Mouse (Mus musculus) adrenal gland, postnatal 25 days (tissue): Measurements from ENCODE around the gene Clec2l. TPM values are rescaled to one million over a fixed set of nuclear protein-coding genes. Genes with fewer than 3 reads are reported as not detected.

Experiments used
- DNase-seq: peaks from one replicate; pipeline ENCODE4 v3.0.0; 2021; ENCODE audit warnings: mixed read lengths
- total RNA-seq: library from RNA; stranded (reverse); gene quantifications from 2 replicates; pipeline ENCODE4 v1.2.3, GENCODE M21; 2021

Clec2l gene
- total RNA-seq, 1 experiment from 2014 or later = 4.9 TPM

- DNase-seq = no peak
Observed at GRCm38 (mm10) chr6:38719229-38719628, 56.4 kb downstream of the Clec2l start.

DNA sequence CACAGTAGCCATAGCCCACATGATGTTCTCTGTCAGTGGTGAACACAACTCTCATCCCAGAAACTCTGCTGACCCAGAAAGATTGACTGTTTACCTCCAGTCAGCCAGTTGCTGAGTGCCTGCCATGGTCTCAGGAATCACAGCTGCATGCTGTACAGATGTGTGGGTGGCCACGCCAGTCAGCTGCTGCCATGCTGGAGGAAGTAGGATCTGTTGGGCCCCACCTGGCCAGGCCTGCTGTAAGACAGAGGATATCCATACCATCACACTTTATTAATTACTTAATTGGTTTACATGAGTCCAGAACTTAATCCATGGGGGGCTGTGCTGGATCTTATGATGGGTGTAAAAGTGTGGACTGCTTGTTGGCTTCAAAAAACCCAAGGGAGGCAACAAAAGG lies 58.5 kb downstream of the Clec2l start:
- no peak for DNase-seq

GRCm38 (mm10) chr6:38725515-38725914 lies 62.6 kb downstream of the Clec2l start:
- no peak for DNase-seq

Other genes with a start within 250 kb of the Clec2l start
- 34.2 and 39.3 TPM in 2 replicates for gene Ubn2, start 229.1 kb upstream of the Clec2l start, total RNA-seq
- gene Fmc1, start 129.6 kb upstream of the Clec2l start, total RNA-seq = 102 and 114 TPM in 2 replicates
- gene Luc7l2, start 111.7 kb upstream of the Clec2l start, total RNA-seq = 213 and 228 TPM in 2 replicates
- 2.8 and 3.8 TPM in 2 replicates for gene Klrg2, start 25.8 kb upstream of the Clec2l start, total RNA-seq
- 5.3 and 7.8 TPM in 2 replicates for gene Tbxas1, start 212.3 kb downstream of the Clec2l start, total RNA-seq
- gene Hipk2, start 213.1 kb downstream of the Clec2l start, total RNA-seq = 137 TPM in 2 replicates